Mouse (Mus musculus) gastrocnemius, postnatal 36 days (tissue): ENCODE data around the gene Fgb. TPM values are rescaled to one million over a fixed set of nuclear protein-coding genes. Genes with fewer than 3 reads are reported as not detected.
A peak's percentile ranks its signal among the peaks of the same experiment; 100 is the strongest.

Experiments
- DNase-seq, 2 experiments: peaks; one replicate each; pipeline ENCODE4 v3.0.0; 2022
- intact Hi-C: fragments of 180-260 bp; cut with DNase I; formaldehyde crosslinking; loops from one replicate; pipeline ENCODE4 v1.15.1; 2025
- long read RNA-seq, 2 experiments: library from polyadenylated mRNA; stranded (forward); transcript quantifications; one replicate each; pipeline ENCODE4 v2.0.0; 2021
- total RNA-seq, 2 experiments: library from RNA; stranded (reverse); gene quantifications; 2 replicates each; pipeline ENCODE4 v1.2.3; 2021

The Fgb gene
- total RNA-seq = under 1 TPM in 1 of 2 experiments, not detected in 1; 0.20 TPM
- long read RNA-seq, experiment 1 = 0 reads
- long read RNA-seq, experiment 2 = 0 reads

DNA sequence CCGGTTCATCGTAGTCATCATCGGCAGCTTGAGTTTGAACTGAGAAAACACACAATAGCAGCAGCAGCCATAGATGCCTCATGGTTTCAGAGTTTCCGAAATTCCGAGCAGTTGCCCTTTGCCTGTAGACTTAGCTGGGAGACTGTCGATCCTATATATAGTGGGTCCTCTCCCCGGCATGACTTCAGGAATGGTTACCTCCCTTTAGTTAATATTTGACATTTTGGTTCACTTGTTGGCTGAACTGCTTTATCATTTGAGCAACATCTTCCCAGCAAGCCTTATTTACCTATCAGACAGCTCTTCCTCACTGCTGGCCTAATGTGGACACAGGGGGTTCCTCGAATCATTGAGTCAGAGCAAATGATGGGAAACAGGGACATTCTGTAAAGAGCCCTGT lies at the start of gene Fgb:
Fgb (minus strand) TSS at position 184 of the 400 bp plus-strand sequence.
- intact Hi-C loops = loop anchor here (10.0 kb wide), 2 partner anchors 175 to 685 kb away; partner anchors contain the start of gene Rbm46
- no peak for DNase-seq

DNA sequence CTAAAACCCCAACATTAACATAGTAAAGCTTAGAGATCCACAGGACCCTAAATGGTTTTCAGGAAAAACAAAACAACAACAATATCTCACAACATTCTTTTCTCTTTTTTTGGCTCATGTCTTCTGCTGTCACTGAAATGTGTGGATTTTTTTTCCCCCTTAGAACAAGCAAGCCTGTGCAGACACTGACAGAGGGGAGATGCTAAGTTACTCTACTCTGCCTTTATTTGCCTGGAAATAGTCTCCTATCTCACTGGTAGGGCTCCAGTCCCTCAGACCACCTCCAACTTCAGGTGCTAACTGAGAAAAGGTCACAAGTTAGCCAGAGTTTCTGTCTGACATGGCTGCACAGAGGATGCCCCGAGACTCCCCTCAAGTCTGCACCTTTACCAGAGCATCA lies 49.5 kb upstream of the Fgb start:
- intact Hi-C loops = no loop called here
- DNase-seq = no peak

DNA sequence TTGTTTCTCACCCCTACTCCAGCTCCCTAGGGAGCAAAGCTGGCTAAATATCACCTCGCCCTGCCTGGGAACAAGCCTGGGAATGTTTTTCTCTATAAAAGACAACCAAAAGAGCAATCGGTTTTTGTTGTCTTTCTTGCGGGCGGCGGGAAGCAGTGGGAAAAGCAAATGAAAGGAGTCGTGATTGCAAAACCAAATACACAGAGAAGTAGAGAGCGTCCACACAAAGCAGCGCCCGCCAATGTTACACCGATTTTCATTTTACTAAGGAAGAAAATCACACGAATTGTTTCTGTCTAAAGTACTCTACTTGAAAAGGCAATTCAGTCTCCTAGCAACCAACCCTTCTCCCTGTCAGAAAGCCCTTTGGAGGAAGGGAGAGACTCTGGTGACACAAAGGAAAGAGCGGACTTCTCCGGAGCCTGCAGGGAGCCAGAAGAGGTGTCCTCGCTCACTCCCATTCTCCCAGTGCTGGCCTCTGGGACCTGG lies 48.9 kb upstream of the Fgb start:
- intact Hi-C loops = no loop called here

DNA sequence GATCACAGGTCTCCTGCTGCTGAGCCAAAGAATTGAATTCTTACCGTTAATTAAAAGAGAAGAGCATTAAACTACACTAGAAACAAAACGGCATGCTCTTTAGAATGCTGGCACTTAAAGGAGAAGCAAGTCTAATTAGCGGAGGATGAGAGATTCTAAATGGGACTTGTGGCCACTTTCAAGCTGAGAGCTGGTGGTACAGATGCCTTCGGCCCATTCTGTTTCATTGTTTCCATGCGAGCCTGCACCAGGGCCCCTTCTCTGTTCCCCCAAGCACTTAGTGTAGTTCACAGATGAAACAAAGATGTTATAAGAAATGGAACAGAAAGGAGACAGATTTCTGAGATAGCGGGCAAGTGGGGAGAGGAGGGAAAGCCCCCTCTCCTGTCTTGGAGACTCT lies 47.9 kb upstream of the Fgb start:
- intact Hi-C loops = no loop called here
- no peak for DNase-seq

More for the DNA sequence above, 48.9 kb upstream of the Fgb start:
- no peak for DNase-seq

DNA sequence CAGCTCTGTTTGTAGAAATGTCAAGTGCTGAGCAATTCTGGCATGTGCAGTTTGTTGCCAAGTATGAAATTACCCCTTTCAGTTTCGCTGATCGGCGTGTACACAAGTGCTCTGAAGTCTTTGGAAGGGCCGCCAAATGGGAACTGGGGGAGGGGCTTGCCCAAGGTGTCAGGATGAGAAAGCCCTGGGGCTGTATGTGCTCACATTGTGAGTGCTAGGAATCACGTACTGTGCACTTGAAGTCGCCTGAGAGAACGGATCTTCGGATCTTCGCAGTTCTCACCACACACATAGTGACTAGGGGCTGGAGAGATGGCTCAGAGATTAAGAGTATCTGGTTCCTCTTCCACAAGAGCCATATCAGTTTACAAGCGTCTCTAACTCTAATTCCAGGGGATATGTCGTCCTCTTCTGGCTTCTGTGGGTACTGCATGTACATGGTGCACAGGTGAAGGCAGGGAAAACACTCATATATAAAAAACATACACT lies 30.9 kb upstream of the Fgb start:
- intact Hi-C loops = no loop called here
- peak; percentile 25 to 35 for DNase-seq

DNA sequence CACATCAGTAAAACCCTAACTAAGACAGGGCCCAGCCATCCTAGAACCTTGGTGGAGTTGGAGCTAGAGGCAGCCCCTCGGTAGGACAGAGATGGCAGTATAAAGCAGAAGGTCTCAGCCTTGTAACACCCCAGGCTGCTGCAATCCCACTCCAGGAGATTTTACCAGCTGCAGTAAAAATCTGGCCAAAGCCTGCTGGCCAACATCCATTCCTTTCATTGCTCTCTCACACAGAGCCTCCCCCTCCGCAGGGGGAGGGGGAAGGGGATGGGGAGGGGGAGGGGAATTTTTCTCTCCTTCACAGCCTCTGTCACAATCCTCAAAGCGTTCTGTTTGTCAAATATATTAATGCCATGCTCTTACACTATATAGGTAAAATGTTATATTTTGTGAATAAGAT lies 26.9 kb upstream of the Fgb start:
- DNase-seq = peak in 1 of 2 experiments; percentile 26
- intact Hi-C loops = no loop called here

DNA sequence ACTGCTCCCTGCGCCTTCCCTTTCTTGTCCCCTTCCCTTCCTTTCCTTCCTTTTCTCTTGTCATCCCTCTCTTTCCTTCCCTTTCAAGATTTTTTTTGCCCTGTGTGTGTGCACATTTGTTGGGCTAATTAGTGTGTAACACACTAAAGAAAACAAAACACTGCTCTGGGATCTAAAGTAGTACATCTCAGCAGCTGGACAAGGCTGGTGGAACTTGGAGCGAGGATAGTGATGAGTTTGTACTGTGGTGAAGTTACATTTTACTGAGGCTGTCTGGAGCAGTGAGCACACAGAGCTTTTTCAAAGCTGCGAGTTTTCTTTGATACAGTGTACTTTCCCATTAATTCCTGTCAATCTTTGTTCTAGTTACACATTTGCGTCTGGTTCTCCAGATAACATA lies 20.6 kb upstream of the Fgb start:
- DNase-seq = no peak
- intact Hi-C loops = no loop called here

DNA sequence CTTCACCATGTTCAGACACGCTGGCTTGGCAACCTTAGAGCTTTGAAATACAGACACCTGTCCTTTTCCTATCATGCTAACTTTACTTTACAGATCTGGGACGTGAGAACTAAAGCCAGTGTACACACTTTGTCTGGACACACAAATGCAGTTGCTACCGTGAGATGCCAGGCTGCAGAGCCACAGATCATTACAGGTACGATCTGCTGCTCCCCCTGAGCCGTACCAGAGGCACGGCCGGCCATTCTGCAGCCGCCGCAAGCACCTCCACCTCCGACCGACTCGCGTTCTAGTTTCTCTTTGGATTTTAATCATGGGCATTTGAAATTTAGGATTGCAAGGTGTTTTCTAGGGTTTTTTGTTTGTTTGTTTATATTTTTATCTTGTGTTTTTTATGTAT lies 19.2 kb upstream of the Fgb start:
- intact Hi-C loops = no loop called here

DNA sequence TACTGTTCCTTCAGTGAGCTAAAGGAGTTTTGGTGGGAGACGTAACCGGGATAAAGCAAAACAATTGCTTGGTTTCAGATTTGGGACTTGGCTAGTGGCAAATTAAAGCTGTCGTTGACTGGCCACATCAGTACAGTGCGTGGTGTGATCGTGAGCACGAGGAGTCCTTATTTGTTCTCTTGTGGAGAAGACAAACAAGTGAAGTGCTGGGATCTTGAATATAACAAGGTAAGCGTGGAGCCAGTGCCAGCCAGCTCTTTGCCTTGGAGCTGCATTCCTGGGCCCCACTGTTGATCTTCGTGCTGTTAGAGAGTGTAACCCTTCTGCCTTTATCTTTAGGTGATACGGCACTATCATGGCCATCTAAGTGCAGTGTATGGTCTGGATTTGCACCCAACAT lies 18.3 kb upstream of the Fgb start:
- no peak for DNase-seq

More for the DNA sequence above, 19.2 kb upstream of the Fgb start:
- no peak for DNase-seq

DNA sequence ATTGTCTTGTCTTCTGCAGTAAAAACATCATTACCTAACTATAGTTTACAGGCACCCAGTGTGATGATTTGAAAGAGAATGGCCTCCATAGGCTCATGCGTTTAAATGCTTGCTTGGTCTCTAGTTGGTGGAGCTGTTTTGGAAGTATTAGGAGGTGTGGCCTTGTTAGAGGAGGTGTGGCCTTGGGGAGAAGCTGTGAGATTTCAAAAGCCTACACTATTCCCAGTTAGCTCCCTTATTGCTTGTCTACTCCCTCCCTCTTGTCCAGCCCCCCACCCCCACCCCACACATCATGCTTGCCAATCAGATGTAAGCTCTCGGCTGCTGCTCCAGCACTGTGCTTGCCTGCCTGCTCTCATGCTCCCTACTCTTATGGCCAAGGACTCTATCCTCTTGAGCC lies 7.4 kb upstream of the Fgb start:
- DNase-seq = no peak
- intact Hi-C loops = loop anchor here (10.0 kb wide), 1 partner anchor 692 kb away; no protein-coding TSS in a partner anchor

More for the DNA sequence above, 18.3 kb upstream of the Fgb start:
- intact Hi-C loops = no loop called here

DNA sequence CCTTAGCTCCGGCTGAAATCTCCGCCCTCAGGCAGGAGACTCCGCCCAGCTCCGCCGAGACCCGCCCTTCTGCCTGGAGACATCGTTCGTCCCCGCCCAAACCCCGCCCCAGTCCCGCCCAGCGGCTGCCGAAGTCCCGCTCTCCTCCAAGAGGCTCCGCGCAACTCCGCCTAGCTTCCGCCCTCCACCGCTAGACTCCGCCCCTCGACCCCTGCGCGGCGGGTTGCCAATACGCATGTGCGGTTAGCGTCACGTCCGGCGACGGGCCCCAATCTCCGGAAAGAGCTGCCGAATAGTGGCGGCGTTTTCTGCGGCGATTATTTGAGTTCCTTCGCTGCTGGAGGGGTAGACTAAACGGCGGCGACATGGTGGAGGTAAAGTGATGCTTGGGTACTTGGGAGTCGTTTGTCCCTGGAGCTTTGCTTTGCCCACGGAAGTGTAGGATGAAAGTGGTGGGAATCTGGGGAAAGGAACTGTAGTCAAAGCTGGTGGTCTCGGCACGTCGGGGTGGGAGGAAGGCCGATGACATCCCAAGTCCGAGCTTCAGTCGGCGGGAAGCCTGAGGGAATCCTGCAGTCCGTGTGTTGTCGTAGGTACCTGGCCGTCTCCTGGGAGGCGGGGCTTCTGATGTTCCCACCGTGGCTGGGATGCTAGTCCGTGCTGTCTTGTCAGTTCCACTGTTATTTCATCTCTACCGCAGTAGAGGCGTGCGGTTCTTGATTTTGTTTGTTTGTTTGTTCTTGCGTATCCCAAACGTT lies 5.8 kb upstream of the Fgb start, which contains the start of gene Plrg1:
Plrg1 (plus strand) TSS at position 242 of the 758 bp plus-strand sequence.
- intact Hi-C loops = loop anchor here (10.0 kb wide), 1 partner anchor 691 kb away; no protein-coding TSS in a partner anchor
- peak; percentile 98 to 99 for DNase-seq

DNA sequence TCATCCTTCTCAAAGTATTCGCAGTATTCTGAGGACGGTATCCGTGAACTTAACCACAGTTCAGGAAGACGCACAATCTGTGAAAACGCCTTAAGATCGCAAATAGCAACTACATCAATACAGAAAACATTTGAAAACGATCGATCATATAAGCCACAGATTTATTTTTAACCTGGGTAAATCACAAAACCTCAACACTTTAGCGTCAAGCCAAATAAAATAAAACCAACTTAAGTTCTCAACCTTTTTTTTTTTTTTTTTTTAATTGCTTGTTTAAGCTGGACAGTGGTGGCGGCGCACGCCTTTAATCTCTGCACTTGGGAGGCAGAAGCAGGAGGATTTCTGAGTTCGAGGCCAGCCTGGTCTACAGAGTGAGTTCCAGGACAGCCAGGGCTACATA lies 5.1 kb upstream of the Fgb start:
- intact Hi-C loops = loop anchor here (1.0 to 10.0 kb wide), 2 partner anchors 55 to 690 kb away; no protein-coding TSS in a partner anchor
- DNase-seq = no peak

DNA sequence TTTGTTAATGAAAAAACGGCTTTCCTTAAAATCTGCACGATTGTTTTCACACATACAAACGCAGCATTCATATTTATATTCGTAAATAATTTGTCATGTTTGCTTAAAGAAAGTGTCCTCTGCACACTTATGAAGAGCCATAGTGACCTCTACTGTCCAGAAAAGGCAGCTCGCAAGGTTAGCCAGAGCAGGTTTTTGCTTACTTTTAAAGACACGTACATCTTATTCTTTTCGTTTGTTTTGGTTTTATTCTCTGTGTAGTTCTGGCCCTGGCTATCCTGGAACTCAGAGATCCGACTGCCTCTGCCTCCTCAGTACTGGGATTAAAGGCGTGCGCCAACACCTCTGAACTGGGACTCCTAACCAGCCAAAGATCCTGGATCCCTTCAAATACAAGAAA lies 4.1 kb upstream of the Fgb start:
- DNase-seq = no peak
- intact Hi-C loops = loop anchor here (1.0 to 10.0 kb wide), 2 partner anchors 54 to 689 kb away; no protein-coding TSS in a partner anchor

DNA sequence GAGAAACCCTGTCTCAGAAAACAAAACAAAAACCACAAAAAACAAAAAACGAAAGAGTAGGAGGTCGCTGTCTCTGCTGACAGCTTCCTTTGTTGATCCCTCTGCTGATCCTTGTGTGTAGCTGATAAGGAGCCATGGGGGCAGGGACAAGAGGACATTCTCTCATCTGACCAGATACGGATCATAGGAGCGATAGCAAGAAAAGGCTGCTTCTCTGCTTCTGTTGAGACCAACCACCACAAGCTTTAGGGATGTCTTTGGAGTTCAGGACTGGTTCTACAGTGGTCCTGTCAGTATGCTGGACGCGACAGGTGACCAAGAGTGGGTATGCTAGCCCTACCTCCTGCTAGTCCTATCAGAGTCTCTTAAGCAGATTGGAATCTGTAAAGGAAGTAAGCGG lies 3.5 kb upstream of the Fgb start:
- intact Hi-C loops = loop anchor here (10.0 kb wide), 1 partner anchor 688 kb away; no protein-coding TSS in a partner anchor
- no peak for DNase-seq

DNA sequence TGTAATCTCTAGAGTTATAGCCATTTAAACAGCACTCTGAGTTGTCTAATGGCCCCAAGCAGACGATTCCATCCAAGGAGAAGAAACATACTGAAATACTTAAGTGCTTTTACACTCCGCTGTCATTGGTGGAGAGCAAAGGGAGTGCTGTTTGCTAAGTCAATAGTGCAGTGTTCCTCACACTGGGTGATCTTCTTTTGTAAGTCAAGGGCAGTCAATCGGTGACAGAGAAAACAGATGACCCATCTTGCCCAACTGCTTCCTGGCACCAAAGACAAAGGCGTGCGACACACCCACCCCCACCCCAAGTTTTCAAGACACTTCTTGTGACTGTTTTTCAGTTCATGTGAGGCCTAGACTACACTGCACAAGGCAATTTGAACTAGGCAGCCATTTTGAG lies 2.4 kb upstream of the Fgb start:
- intact Hi-C loops = loop anchor here (10.0 kb wide), 1 partner anchor 687 kb away; no protein-coding TSS in a partner anchor
- DNase-seq = no peak

DNA sequence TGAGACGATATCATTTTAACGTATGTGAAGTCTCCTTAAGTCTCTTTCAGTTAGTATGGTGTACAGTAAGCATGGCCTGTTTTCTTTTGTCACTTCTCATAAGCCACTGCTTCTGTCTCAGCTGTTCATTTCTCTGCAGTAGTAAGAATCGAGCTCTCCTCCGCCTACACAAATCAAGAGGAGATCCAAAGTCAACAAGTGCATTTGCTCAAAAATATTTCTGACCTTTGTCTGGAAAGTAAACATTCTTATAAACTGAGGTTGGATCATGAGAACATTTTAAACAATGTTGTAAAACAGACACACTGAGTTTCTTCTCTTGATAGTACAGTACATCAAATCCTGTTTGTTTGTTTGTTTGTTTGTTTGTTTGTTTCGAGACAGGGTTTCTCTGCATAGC lies 998 bp upstream of the Fgb start:
- DNase-seq = no peak
- intact Hi-C loops = loop anchor here (10.0 kb wide), 1 partner anchor 686 kb away; no protein-coding TSS in a partner anchor

DNA sequence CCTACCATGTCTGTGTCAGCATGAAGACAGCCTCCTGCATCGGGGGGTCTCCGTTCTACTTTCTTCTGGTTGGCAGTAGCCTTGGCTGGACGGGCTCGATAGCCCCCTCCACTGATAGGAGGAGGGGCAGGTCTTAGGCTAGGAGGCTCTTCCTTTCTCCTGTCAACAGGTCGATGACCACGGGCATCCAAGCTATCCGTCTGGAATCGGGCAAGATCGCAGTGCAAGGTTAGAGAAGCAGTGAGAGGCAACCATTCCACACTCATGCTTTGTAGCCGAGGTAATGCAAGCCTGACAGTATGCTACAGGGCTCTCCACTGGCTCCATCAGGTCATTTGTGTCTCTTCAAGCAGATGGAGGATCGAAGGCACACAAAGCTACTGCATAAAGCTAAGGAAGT lies 3.0 kb downstream of the Fgb start:
- intact Hi-C loops = loop anchor here (10.0 kb wide), 1 partner anchor 172 kb away; the partner anchor contains the start of gene Rbm46

DNA sequence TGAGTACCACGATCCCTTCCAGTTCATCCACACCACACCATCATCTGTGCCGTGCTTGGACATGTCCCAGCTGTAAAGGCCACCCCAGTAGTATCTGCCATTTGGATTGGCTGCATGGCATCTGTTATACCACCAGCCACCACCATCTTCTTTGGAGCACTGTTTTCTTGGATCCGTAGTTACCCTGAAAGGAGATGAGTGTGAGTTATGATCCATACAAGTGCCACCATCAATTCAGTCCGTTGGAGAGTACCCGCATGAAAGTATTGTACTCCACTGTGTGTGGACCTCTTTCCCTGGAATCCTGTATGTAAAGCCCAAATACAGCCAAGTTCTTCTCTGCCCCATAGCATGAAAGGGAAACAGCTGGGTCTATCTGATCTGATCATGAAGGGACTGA lies 7.2 kb downstream of the Fgb start:
- DNase-seq = no peak
- intact Hi-C loops = loop anchor here (10.0 kb wide), 1 partner anchor 168 kb away; the partner anchor contains the start of gene Rbm46

More for the DNA sequence above, 3.0 kb downstream of the Fgb start:
- no peak for DNase-seq

DNA sequence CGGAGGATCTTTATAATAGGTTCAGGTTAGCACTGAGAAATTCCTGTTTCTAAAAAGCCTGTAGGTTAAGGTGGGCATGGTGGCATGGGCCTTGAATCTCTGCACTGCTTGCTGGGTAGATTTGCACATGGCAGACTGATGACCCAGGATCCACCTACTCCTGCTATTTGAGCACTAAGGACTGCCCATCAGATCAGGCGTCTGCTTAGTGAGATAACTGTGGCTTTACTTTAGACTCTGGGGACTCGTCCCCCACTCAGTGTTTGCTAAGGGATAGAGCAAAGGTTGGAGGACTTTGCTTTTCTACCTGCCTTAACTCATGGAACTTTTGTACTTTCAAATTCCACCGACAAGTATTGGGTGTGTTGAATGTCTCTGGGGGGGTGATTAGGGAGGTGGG lies 10.0 kb downstream of the Fgb start:
- intact Hi-C loops = loop anchor here (10.0 kb wide), 1 partner anchor 165 kb away; the partner anchor contains the start of gene Rbm46
- DNase-seq = no peak

DNA sequence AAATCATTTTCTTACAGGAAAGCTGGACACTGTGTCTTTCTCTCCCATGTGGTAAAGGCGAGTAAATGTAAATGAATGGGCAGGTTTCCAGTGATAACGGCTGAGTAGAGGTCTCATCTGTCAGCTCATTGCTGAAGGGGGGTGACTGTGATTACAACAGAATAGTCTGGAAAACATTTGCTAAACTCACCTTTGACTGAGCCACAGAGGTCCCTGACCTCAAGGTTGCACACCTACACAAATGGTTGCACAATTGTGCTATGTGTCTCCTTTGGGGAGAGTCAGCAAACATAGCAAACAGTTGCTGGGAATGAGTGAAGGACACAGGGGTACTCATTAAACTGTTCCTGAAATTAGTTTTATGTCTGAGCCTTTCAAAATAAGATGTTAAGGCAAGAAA lies 10.8 kb downstream of the Fgb start:
- intact Hi-C loops = no loop called here
- no peak for DNase-seq

DNA sequence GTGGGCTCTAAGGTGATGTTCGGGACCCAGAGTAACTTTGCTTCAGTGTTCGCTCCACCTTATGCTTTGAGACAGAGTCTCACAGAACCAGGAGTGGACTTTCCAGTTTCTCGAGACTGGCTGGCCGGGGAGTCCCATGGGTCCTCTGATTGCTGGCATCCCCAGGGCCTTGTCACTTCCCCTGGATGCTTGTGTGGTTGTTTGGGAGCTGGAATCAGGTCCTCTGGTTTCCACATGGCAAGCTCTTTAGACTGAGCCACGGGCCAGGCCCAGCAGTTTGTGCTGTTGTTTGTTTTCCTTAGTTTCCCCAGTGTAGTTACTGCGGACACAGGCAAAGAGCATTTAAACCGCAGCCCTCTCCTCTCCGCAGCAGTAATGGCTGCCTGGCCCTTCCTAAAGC lies 15.9 kb downstream of the Fgb start:
- intact Hi-C loops = no loop called here
- DNase-seq = no peak
